Mouse (Mus musculus) midbrain, postnatal 0 days (tissue): ENCODE data around the gene Nlrc5. TPM values are rescaled to one million over a fixed set of nuclear protein-coding genes. Genes with fewer than 3 reads are reported as not detected.

Experiments used
- ATAC-seq: fragments of 200-750 bp; cut with Nextera tagmentation; 2 replicates; pipeline ENCODE4 v1.8.0; 2017; ENCODE audit warnings: moderate number of reproducible peaks, mild to moderate bottlenecking, moderate TSS enrichment, moderate library complexity; ENCODE audit not compliant: low FRiP score
- DNase-seq: peaks from one replicate; pipeline ENCODE4 v3.0.0-alpha.2; 2015; ENCODE audit warnings: low spot score
- H3K27ac ChIP-seq: fragments of 300-500 bp; sonication (generic); 2 replicates; pipeline ENCODE4 v1.5.1; 2014; ENCODE audit warnings: low read depth, mild to moderate bottlenecking, low read length, mixed read lengths
- H3K27me3 ChIP-seq: fragments of 300-500 bp; sonication (generic); 2 replicates; pipeline ENCODE4 v1.6.1; 2014; ENCODE audit warnings: low read length, control low read depth, mixed read lengths; ENCODE audit not compliant: insufficient read depth
- H3K36me3 ChIP-seq: fragments of 300-500 bp; sonication (generic); 2 replicates; pipeline ENCODE4 v1.6.1; 2014; ENCODE audit warnings: low read length, control low read depth, mixed read lengths; ENCODE audit not compliant: insufficient read depth
- H3K4me1 ChIP-seq: fragments of 300-500 bp; sonication (generic); 2 replicates; pipeline ENCODE4 v1.6.1; 2014; ENCODE audit warnings: mild to moderate bottlenecking, control low read depth, antibody characterized with exemption, low read length, mixed read lengths; ENCODE audit not compliant: insufficient read depth
- H3K4me2 ChIP-seq: fragments of 300-500 bp; sonication (generic); 2 replicates; pipeline ENCODE4 v1.6.1; 2014; ENCODE audit warnings: low read depth, mild to moderate bottlenecking, low read length, mixed read lengths; ENCODE audit not compliant: poor library complexity, severe bottlenecking
- H3K4me3 ChIP-seq: fragments of 300-500 bp; sonication (generic); 2 replicates; pipeline ENCODE4 v1.5.1; 2014; ENCODE audit warnings: low read depth, mild to moderate bottlenecking, low read length, moderate library complexity
- H3K9ac ChIP-seq: fragments of 300-500 bp; sonication (generic); replicated peaks from 2 replicates; pipeline ENCODE4 v1.6.1; 2014; ENCODE audit warnings: mild to moderate bottlenecking, low read length, moderate library complexity, mixed read lengths; ENCODE audit not compliant: poor library complexity, severe bottlenecking
- H3K9me3 ChIP-seq: fragments of 300-500 bp; sonication (generic); 2 replicates; pipeline ENCODE4 v1.6.1; 2016; ENCODE audit warnings: low read length, control low read depth
- CTCF ChIP-seq: IDR thresholded peaks from 2 replicates; pipeline ENCODE4 v1.5.1; 2016; ENCODE audit warnings: antibody characterized with exemption, mild to moderate bottlenecking
- WGBS: fragments of 180-500 bp; shearing (Covaris S2); extraction: QIAGEN DNeasy Blood & Tissue Kit; methylation state at CpG from one replicate; pipeline ENCODE4 v1.1.7; 2014; 5-methylcytosine and 5-hydroxymethylcytosine counted together
- polyA plus RNA-seq: library from polyadenylated mRNA; unstranded; fragments of >200 nt; fragmentation: Nextera tagmentation; extraction: Ambion mirVana; gene quantifications from 2 replicates; pipeline ENCODE4 v1.2.1, GENCODE M21; 2015
- total RNA-seq: library from RNA; depleted of rRNA; stranded (reverse); fragments of >200 nt; gene quantifications from 2 replicates; pipeline ENCODE4 v1.2.3, GENCODE M21; 2014

The Nlrc5 gene
- total and polyA plus RNA-seq, 2 experiments from 2014 or later: 0.22 to 0.63 TPM

- Histone ChIP-seq H3K9me3 (no peaks in the 10 kb centered on the region), H3K27ac (peak overlapping the region; percentile 63), H3K4me1 (no peaks in the 10 kb centered on the region; the same call in 1 of the 2 replicates), H3K36me3 (no peaks in the 10 kb centered on the region), H3K4me2 (peak overlapping the region; percentile 98), H3K9ac (peak overlapping the region; percentile 79), H3K27me3 (0 out of 2 replicates have a peak, but pooled peaks cover 7% of the 10 kb centered on the region), H3K4me3 (peak overlapping the region; percentile 68)
- DNase-seq: no peak
- ATAC-seq: no peak
- under 1% methylated on average over 32 of the region's 34 CpGs for WGBS
- no peak for TF ChIP-seq CTCF
These were observed 98.3 kb downstream of the Nlrc5 start for GRCm38 (mm10) chr8:94532525-94532872.

GRCm38 (mm10) chr8:94532873-94533671, 98.9 kb downstream of the Nlrc5 start, which contains the start of gene Cpne2:
Gene Cpne2, plus strand, starts transcription at chr8:94532990.
- Histone ChIP-seq H3K4me1 (no peaks in the 10 kb centered on the region; the same call in 1 of the 2 replicates), H3K9me3 (no peaks in the 10 kb centered on the region), H3K4me3 (peak within 1 kb of the TSS; percentile 68), H3K27me3 (0 out of 2 replicates have a peak, but pooled peaks cover 7% of the 10 kb centered on the region), H3K4me2 (peak within 1 kb of the TSS; percentile 98), H3K9ac (peak within 1 kb of the TSS; percentile 79), H3K27ac (peak within 1 kb of the TSS; percentile 63), H3K36me3 (no peaks in the 10 kb centered on the region)
- 3% methylated on average over 50 of the region's 81 CpGs for WGBS
- ATAC-seq: peak; percentile 67
- peak; percentile 37 for DNase-seq
- peak; percentile 55 for TF ChIP-seq CTCF

GRCm38 (mm10) chr8:94534612-94535011, 100.5 kb downstream of the Nlrc5 start:
- DNase-seq: no peak
- Histone ChIP-seq H3K36me3 (no peaks in the 10 kb centered on the region), H3K4me2 (peak overlapping the region; percentile 98), H3K9ac (no peak overlapping the region), H3K4me1 (no peaks in the 10 kb centered on the region; the same call in 1 of the 2 replicates), H3K27ac (no peak overlapping the region), H3K4me3 (no peak overlapping the region), H3K27me3 (0 out of 2 replicates have a peak, but pooled peaks cover 7% of the 10 kb centered on the region), H3K9me3 (no peaks in the 10 kb centered on the region)
- TF ChIP-seq CTCF: no peak
- 50% methylated on average over 4 of the region's 4 CpGs for WGBS
- ATAC-seq: no peak

- H3K27me3 ChIP-seq: 0 out of 2 replicates have a peak, but pooled peaks cover 7% of the 10 kb centered on the region
- ATAC-seq (no peak), DNase-seq (no peak)
- WGBS: 65% methylated on average over 7 of the region's 7 CpGs
- no peaks in the 10 kb centered on the region for H3K9me3 ChIP-seq
- no peaks in the 10 kb centered on the region for H3K36me3 ChIP-seq
- no peak for TF ChIP-seq CTCF
- no peak overlapping the region; the same call in 1 of the 2 replicates for H3K27ac ChIP-seq
- no peak overlapping the region for H3K9ac ChIP-seq
- no peak overlapping the region for H3K4me3 ChIP-seq
- no peaks in the 10 kb centered on the region; the same call in 1 of the 2 replicates for H3K4me1 ChIP-seq
- 0 out of 2 replicates have a peak overlapping the region, but pooled peaks have one; percentile 2 for H3K4me2 ChIP-seq
These were observed 101.5 kb downstream of the Nlrc5 start for GRCm38 (mm10) chr8:94535631-94536030.

GRCm38 (mm10) chr8:94537456-94537855, 103.3 kb downstream of the Nlrc5 start:
- TF ChIP-seq CTCF: no peak
- no peak overlapping the region for H3K27ac ChIP-seq
- ATAC-seq: no peak

GRCm38 (mm10) chr8:94540025-94540424, 105.9 kb downstream of the Nlrc5 start:
- Histone ChIP-seq H3K4me2 (no peak overlapping the region), H3K27me3 (no peaks in the 10 kb centered on the region), H3K9ac (no peak overlapping the region), H3K4me1 (no peaks in the 10 kb centered on the region), H3K9me3 (no peaks in the 10 kb centered on the region), H3K36me3 (no peaks in the 10 kb centered on the region), H3K4me3 (no peak overlapping the region), H3K27ac (no peak overlapping the region)
- TF ChIP-seq CTCF: no peak
- ATAC-seq (no peak), DNase-seq (no peak)
- 72% methylated on average over 2 of the region's 2 CpGs for WGBS

More at GRCm38 (mm10) chr8:94537456-94537855, 103.3 kb downstream of the Nlrc5 start:
- DNase-seq: peak; percentile 51
- no peak overlapping the region for H3K9ac ChIP-seq
- no peak overlapping the region for H3K4me2 ChIP-seq
- no peak overlapping the region for H3K4me3 ChIP-seq
- H3K9me3 ChIP-seq: no peaks in the 10 kb centered on the region
- H3K4me1 ChIP-seq: no peaks in the 10 kb centered on the region; the same call in 1 of the 2 replicates
- 60% methylated on average over 2 of the region's 2 CpGs for WGBS
- H3K36me3 ChIP-seq: no peaks in the 10 kb centered on the region
- 0 out of 2 replicates have a peak, but pooled peaks cover 7% of the 10 kb centered on the region for H3K27me3 ChIP-seq
